Mouse (Mus musculus): ENCODE data around the gene Sf3a3. TPM values are rescaled to one million over a fixed set of nuclear protein-coding genes. Genes with fewer than 3 reads are reported as not detected.

Sf3a3 gene
- total RNA-seq, 2 experiments from 2014 or later: 39.2 to 40.3 TPM

- DNase-seq: no peak
Measured at GRCm38 (mm10) chr4:124781361-124781760, 66.8 kb downstream of the Sf3a3 start.

Small RNAs within 50 kb of the gene (microRNA-seq; reads per million reads assigned to microRNA genes)
- gene Gm24721 (not detected), gene Mir697 (not detected), gene Mir698 (not detected)

Other genes with a start within 250 kb of the Sf3a3 start
- not detected for gene 3100002H09Rik, start 104.0 kb upstream of the Sf3a3 start, total RNA-seq (2021)
- under 1 TPM; 0.24 to 0.27 TPM for gene Pou3f1, start 58.0 kb upstream of the Sf3a3 start, total RNA-seq (2021)
- gene Utp11, start 21.2 kb upstream of the Sf3a3 start, total RNA-seq (2021): 10 to 100 TPM; 29.4 to 29.9 TPM
- gene Fhl3, start 14.1 kb upstream of the Sf3a3 start, total RNA-seq (2021): 10 to 100 TPM in 1 of 2 experiments, 1 to 10 TPM in 1; 9.5 to 15.8 TPM
- 10 to 100 TPM; 20.4 to 25.4 TPM for gene Inpp5b, start 27.1 kb downstream of the Sf3a3 start, total RNA-seq (2021)
- 10 to 100 TPM; 24.0 to 24.7 TPM for gene Mtf1, start 87.3 kb downstream of the Sf3a3 start, total RNA-seq (2021)
- 10 to 100 TPM; 34.9 to 42.9 TPM for gene Yrdc, start 135.9 kb downstream of the Sf3a3 start, total RNA-seq (2021)
- 10 to 100 TPM; 49.6 to 54.7 TPM for gene 1110065P20Rik, start 136.4 kb downstream of the Sf3a3 start, total RNA-seq (2021)
- gene Maneal, start 147.4 kb downstream of the Sf3a3 start, total RNA-seq (2021): 1 to 10 TPM; 3.5 to 5.2 TPM
- gene Epha10, start 166.1 kb downstream of the Sf3a3 start, total RNA-seq (2021): 1 to 10 TPM; 4.5 to 4.9 TPM
- gene 9930104L06Rik, start 222.3 kb downstream of the Sf3a3 start, total RNA-seq (2021): 10 to 100 TPM in 1 of 2 experiments, 1 to 10 TPM in 1; 9.6 to 11.1 TPM
- 10 to 100 TPM; 18.6 to 19.2 TPM for gene Cdca8, start 224.5 kb downstream of the Sf3a3 start, total RNA-seq (2021)